8 mouse cellular contexts compared by ENCODE assay signal in the genomic region with DNA sequence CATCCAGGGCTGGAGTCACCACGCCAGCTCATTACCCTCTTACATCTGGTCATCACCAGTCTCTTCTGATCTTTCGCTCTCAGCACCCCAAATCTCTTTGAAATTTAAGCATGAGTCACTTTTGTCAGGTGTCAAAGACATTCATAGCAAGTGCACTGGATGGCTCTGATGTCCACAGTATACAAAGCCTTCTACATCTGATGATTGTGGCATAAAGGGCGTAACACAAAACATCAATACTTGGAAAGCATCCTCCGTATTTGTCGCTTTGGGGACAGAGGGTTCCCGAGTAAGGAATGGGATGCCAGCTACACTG. TPM values are rescaled to one million over a fixed set of nuclear protein-coding genes. Genes with fewer than 3 reads are reported as not detected.
DNase-seq lines count a peak whose midpoint lies in the region; ATAC-seq and TF ChIP-seq lines count a peak whose summit lies in the region.

No protein-coding gene starts in this region.

- no peak overlapping the region for H3K27ac ChIP-seq in kidney, embryonic 14.5 days (ENCODE audit: low read depth, low read length)
- H3K27ac ChIP-seq in bone marrow, adult 2 months (ENCODE audit: control insufficient read depth, insufficient read depth, low read depth, low read length, poor library complexity): peak overlapping the region; percentile 86
- H3K27ac ChIP-seq in hindbrain, embryonic 16.5 days (ENCODE audit: low read depth, low read length): no peak overlapping the region
- H3K27ac ChIP-seq in midbrain, embryonic 16.5 days (ENCODE audit: low read length): peak overlapping the region; percentile 71

- TF ChIP-seq CTCF in bone marrow, adult 2 months (IDR thresholded peaks at IDR 0.05; ENCODE audit: control insufficient read depth, insufficient read depth, low read length): no peak

- DNase-seq in kidney, adult 8-10 months: no peak
- no peak for DNase-seq in ovary, postnatal 14 days (ENCODE audit: low spot score)
- DNase-seq in ovary, postnatal 36 days (ENCODE audit: low spot score): no peak
- DNase-seq in layer of hippocampus, postnatal 10 days (ENCODE audit: low spot score in 2 of 2): no peak

- WGBS in kidney, embryonic 14.5 days: 20% methylated on average over 6 of the region's 6 CpGs
- 25% methylated on average over 6 of the region's 6 CpGs for WGBS in bone marrow, adult 2 months
- 20% methylated on average over 6 of the region's 6 CpGs for WGBS in hindbrain, embryonic 16.5 days
- WGBS in midbrain, embryonic 16.5 days: 24% methylated on average over 6 of the region's 6 CpGs

- ATAC-seq in kidney, embryonic 14.5 days (ENCODE audit: low FRiP score, low TSS enrichment): no peak
- no peak for ATAC-seq in hindbrain, embryonic 16.5 days
- ATAC-seq in midbrain, embryonic 16.5 days: peak; percentile 2; the same call in 1 of the 2 replicates

- peaks cover 5% of the 10 kb centered on the region; the same call in 1 of the 2 replicates for H3K4me1 ChIP-seq in kidney, embryonic 14.5 days (ENCODE audit: control insufficient read depth, insufficient read depth, low read length)
- H3K4me1 ChIP-seq in bone marrow, adult 2 months (ENCODE audit: control insufficient read depth, insufficient read depth, low read length): peaks cover 5% of the 10 kb centered on the region
- H3K4me1 ChIP-seq in hindbrain, embryonic 16.5 days (ENCODE audit: control insufficient read depth, insufficient read depth, low read depth, low read length): peaks cover 23% of the 10 kb centered on the region
- H3K4me1 ChIP-seq in midbrain, embryonic 16.5 days (ENCODE audit: control insufficient read depth, insufficient read depth, low read length): peaks cover 23% of the 10 kb centered on the region

- no peak for TF ChIP-seq POLR2A in bone marrow, adult 2 months (IDR thresholded peaks at IDR 0.05; ENCODE audit: borderline replicate concordance, control insufficient read depth, low read depth, low read length)

- H3K9me3 ChIP-seq in kidney, embryonic 14.5 days (ENCODE audit: control insufficient read depth, low read length): no peaks in the 10 kb centered on the region
- H3K9me3 ChIP-seq in hindbrain, embryonic 16.5 days (ENCODE audit: control insufficient read depth, low read length): no peaks in the 10 kb centered on the region
- H3K9me3 ChIP-seq in midbrain, embryonic 16.5 days (replicated peaks; ENCODE audit: control insufficient read depth, low read length, poor library complexity, severe bottlenecking): no peaks in the 10 kb centered on the region

- peak overlapping the region; percentile 77 for H3K4me3 ChIP-seq in kidney, embryonic 14.5 days (ENCODE audit: low read length)
- H3K4me3 ChIP-seq in bone marrow, adult 2 months (replicated peaks; ENCODE audit: control insufficient read depth, low read depth, low read length): peak overlapping the region; percentile 64
- H3K4me3 ChIP-seq in hindbrain, embryonic 16.5 days (ENCODE audit: low read length): peak overlapping the region; percentile 85
- H3K4me3 ChIP-seq in midbrain, embryonic 16.5 days (ENCODE audit: low read depth, low read length): peak overlapping the region; percentile 91

- peak overlapping the region; percentile 80 for H3K9ac ChIP-seq in kidney, embryonic 14.5 days (ENCODE audit: low read depth, low read length)
- H3K9ac ChIP-seq in hindbrain, embryonic 16.5 days (ENCODE audit: low read depth, low read length): peak overlapping the region; percentile 93
- peak overlapping the region; percentile 96 for H3K9ac ChIP-seq in midbrain, embryonic 16.5 days (ENCODE audit: low read depth, low read length)

- no peaks in the 10 kb centered on the region for H3K36me3 ChIP-seq in kidney, embryonic 14.5 days (ENCODE audit: control insufficient read depth, insufficient read depth, low read length)
- H3K36me3 ChIP-seq in hindbrain, embryonic 16.5 days (ENCODE audit: control insufficient read depth, insufficient read depth, low read length): no peaks in the 10 kb centered on the region
- no peaks in the 10 kb centered on the region for H3K36me3 ChIP-seq in midbrain, embryonic 16.5 days (ENCODE audit: control insufficient read depth, insufficient read depth, low read length)

- peak overlapping the region; percentile 60 for H3K4me2 ChIP-seq in kidney, embryonic 14.5 days (replicated peaks; ENCODE audit: low read depth, low read length)
- H3K4me2 ChIP-seq in hindbrain, embryonic 16.5 days (ENCODE audit: low read length): peak overlapping the region; percentile 94
- H3K4me2 ChIP-seq in midbrain, embryonic 16.5 days (ENCODE audit: low read length): peak overlapping the region; percentile 91

- no peaks in the 10 kb centered on the region for H3K27me3 ChIP-seq in kidney, embryonic 14.5 days (ENCODE audit: control insufficient read depth, insufficient read depth, low read length)
- no peaks in the 10 kb centered on the region for H3K27me3 ChIP-seq in hindbrain, embryonic 16.5 days (replicated peaks; ENCODE audit: control insufficient read depth, insufficient read depth, low read length)
- no peaks in the 10 kb centered on the region for H3K27me3 ChIP-seq in midbrain, embryonic 16.5 days (ENCODE audit: control insufficient read depth, insufficient read depth, low read depth, low read length)

RNA-seq across cellular contexts. Expression of gene Dirc2, which starts 0.7 kb away (rescaled TPM):
- polyA plus RNA-seq in kidney, embryonic 14.5 days (2014; fragmentation: Nextera tagmentation; extraction: Ambion mirVana): 14.3 and 17.9 TPM in 2 replicates
- 6.5 and 14.0 TPM in 2 replicates for polyA plus RNA-seq in bone marrow, adult 2 months (2011; ENCODE audit: insufficient read depth, insufficient read length, low replicate concordance, missing spikeins)
- 31.9 and 34.1 TPM in 2 replicates for polyA plus RNA-seq in hindbrain, embryonic 16.5 days (2015; fragmentation: Nextera tagmentation; extraction: Ambion mirVana)
- 30.7 and 32.0 TPM in 2 replicates for polyA plus RNA-seq in midbrain, embryonic 16.5 days (2015; fragmentation: Nextera tagmentation; extraction: Ambion mirVana)
- 10 to 100 TPM; 89.2 to 93.1 TPM for total RNA-seq in layer of hippocampus, postnatal 10 days (2021)

RNA-seq across cellular contexts. Expression of gene Hspbap1, which starts 1.7 kb away (rescaled TPM):
- polyA plus RNA-seq in kidney, embryonic 14.5 days (2014; fragmentation: Nextera tagmentation; extraction: Ambion mirVana): 12.6 and 18.5 TPM in 2 replicates
- polyA plus RNA-seq in bone marrow, adult 2 months (2011; ENCODE audit: insufficient read depth, insufficient read length, low replicate concordance, missing spikeins): 15.1 and 20.2 TPM in 2 replicates
- polyA plus RNA-seq in hindbrain, embryonic 16.5 days (2015; fragmentation: Nextera tagmentation; extraction: Ambion mirVana): 12.7 and 13.9 TPM in 2 replicates
- 16.1 TPM in 2 replicates for polyA plus RNA-seq in midbrain, embryonic 16.5 days (2015; fragmentation: Nextera tagmentation; extraction: Ambion mirVana)
- 1 to 10 TPM; 6.8 TPM for total RNA-seq in layer of hippocampus, postnatal 10 days (2021)

Comparison
In these comparisons a context has a peak if more than half of its experiments do, and no peak if none do; other contexts are left out.
1. H3K27ac ChIP-seq: peak in bone marrow, adult 2 months (single experiment) and midbrain, embryonic 16.5 days (single experiment); none in kidney, embryonic 14.5 days (single experiment) and hindbrain, embryonic 16.5 days (single experiment).
2. Peak in every context shown above with its lines, with median percentiles within 50 percentile points of each other: H3K4me2 ChIP-seq, H3K4me3 ChIP-seq and H3K9ac ChIP-seq.